Mouse (Mus musculus) urinary bladder, postnatal 4 days (tissue): ENCODE data around the gene Gm10670.
"Not testable (repeated sequence)": the region's sequence is repeated elsewhere in the genome, so short reads cannot be mapped to it uniquely, and the experiment has no call there.

ENCODE experiments used
- DNase-seq, 2 experiments: peaks; one replicate each; pipeline ENCODE4 v3.0.0; 2021 to 2022; ENCODE audit warnings: low spot score in 2 of 2

Gene Gm10670

GRCm38 (mm10) chr7:20474825-20475224 is at the start of gene Gm10670:
TSS of gene Gm10670 (minus strand) at chr7:20474925.
- not testable (repeated sequence) for DNase-seq

GRCm38 (mm10) chr7:20510434-20510833 is 35.7 kb upstream of the Gm10670 start, which contains the start of gene Vmn1r103:
TSS of gene Vmn1r103 (minus strand) at chr7:20510534.
- not testable (repeated sequence) for DNase-seq

- DNase-seq, result not testable (repeated sequence)
These were observed 32.2 kb downstream of the Gm10670 start, which contains the start of gene Vmn1r101 for GRCm38 (mm10) chr7:20442493-20442892. TSS of gene Vmn1r101 (minus strand) at chr7:20442593.
